Mouse (Mus musculus) adrenal gland, adult (tissue): ENCODE measurements around the gene Zbtb3.
A peak's percentile ranks its signal among the peaks of the same experiment; 100 is the strongest.

Source experiments
- DNase-seq, 2 experiments: peaks; one replicate each; pipeline ENCODE4 v3.0.0; 2022 to 2023; ENCODE audit warnings: low spot score in 1 of 2; ENCODE audit not compliant: inconsistent age in 2 of 2

Zbtb3 gene

DNA sequence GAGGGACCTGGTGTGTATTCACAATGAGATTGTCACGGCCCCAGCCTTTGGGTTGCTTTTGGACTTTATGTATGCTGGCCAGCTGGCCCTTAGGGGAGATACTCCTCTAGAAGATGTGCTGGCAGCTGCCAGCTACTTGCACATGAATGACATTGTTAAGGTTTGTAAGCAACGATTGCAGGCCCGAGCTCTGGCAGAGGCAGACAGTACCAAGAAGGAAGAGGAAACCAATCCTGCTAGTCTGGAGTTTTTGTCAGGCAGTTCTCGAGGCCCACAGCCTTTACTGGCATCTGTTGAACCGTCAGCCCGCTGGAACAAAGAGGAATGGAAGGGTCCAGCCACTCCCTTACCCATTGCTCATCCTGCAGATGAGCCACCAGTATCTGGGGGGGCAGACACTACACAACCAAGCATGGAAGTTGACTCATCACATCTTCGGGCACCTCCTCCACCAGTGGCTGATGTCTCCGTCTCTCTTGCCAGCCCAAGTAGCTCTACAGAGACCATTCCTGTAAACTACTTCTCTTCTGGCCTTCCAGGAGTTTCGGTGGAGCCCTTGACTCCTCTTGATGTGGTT, 937 bp downstream of the Zbtb3 start:
- DNase-seq, result no peak

DNA sequence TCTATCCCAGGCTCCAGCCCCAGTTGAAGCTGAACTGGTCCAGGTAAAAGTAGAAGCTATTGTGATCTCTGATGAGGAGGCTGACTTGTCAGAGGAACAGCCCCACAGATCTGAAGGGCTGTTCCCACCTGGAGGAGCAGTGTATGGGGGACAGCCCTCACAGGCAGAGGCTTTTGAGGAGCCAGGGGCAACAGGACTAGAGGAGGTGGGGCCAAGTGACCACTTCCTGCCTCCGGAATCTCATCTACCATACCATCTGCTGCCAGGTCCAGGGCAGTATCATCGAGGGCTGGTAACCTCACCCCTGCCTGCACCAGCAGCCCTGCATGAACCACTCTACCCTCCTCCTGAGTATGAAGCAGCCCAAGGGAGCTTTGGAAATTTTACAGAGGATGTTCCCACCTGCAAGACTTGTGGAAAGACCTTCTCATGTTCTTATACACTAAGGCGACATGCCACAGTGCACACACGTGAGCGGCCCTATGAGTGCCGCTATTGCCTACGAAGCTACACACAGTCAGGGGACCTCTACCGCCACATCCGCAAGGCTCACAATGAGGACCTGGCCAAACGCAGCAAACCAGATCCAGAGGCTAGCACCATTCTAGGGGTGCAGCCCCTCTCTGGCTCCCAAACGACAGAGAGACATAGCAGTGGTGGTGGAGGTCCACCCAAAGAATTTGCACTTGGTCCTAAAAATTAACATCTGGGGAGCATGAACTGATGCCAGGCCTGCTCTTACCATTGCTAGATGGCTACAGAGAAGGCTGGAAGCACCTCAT, 1.7 kb downstream of the Zbtb3 start:
- no peak for DNase-seq

DNA sequence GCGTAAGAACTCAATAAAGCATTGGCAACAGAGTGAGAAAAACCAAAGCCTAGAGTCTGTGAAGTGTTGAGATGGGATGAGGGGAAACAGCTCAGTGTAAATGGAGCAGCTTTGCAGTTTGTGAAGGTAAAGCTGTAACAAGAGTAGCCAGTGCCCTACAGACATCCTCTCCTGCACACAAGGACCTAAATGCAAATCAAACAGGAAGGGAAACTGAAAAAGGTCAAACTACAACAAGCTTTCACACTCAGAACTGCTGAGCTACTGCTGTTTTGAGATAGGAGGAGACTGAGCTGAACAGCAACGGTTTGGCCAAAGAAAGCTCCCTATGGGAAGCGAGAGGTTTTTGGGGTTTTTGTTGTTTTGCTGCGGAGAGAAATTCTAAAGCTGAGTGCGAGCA, 4.5 kb downstream of the Zbtb3 start:
- DNase-seq, result no peak

DNA sequence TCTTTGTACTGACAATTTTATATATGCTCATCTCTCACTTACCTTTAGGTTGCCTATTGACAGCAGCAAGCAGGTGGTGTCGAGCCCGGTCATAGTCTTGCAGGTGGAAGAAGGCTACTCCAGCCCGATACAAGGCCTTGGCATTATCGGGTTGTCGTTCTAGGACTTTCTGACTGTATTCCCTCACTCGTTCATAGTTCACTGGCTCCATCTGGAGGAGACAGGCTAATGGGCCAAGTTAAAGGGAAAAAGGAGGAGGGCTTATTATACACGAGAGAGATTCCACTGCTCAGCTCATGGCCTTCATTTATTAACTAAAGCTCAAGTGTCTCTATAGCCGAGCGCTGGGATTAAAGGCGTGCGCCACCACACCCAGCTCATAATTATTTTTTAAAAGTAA, 13.5 kb downstream of the Zbtb3 start:
- DNase-seq, result peak in 1 of 2 experiments; percentile 77

DNA sequence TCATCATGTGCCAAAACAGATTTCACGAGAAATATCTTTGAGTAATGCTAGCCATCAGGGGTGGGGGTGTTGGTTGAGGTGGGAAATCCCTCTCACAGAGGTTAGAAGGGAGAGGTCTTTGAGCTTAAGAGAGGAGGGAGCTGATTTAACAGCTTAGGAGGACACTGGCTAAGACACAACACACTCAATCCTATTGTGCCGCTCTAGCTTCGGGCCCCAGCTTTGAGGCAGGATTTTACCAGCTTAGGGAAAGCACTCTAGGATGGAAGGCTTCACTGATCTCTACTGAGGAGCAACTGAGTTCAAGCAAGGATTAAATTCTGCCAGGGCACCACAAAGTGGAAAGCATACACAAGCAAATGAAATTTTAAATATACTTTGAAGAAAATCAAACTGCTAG, 14.6 kb downstream of the Zbtb3 start:
- no peak for DNase-seq

DNA sequence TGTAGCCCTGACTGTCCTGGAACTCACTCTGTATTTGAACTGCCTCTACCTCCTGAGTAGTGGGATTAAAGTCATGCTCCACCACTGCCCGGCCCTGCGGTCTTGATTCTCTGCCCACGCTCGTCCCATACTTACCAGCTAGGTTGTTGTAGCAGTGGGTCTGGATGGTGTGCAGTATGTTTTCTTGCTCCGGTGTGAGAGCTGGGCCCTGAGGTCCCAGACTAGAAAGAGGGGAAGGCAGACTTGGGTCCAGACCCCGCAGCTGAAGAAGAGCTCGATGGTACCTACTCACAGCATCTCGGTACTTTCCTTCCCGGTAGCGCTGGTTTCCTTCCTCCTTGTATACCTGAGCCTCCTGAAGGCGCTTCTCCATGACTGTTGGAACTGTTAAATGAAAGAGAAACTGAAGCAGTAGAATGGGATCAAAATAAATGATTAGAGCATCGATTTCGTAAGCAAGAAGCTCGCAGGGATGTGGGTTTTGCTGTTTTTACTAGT, 16.0 kb downstream of the Zbtb3 start:
- no peak for DNase-seq

DNA sequence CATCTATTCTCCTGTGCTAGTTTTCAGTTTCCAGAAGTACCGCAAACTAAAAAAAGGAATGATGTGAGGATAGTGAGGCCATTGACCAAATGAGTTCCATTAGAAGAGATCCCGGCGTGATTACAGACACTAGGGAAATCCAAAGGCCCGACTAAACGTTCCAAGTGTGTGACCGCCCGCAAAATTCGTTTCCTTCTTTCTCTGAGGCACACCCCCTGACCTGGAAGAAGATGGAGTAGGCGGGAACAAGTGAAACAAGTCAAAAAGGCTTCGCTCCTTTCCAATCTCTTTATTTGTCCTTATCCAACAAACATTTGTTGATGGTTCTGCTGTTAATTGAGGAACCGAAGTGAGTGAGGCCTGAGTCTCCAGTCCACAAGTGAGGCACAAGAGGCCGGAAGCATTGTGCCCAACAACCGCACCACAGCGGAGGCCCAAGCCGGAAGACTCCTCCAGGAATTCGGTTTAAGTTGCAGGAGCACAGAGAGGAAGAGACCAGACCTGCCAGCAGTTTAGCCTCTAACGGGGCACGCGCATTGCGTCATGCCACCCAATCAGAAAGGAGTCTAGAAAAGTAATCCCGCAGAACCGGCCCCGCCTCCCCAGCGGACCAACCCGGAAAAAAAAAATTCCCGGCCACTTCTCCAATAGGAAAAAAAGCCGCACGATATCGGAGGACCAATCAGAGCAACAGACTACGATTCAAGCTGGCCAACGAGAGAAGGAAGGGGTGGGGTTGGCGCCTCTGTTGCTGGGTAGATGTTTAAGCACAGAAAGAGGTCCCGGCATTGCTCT, 16.6 kb downstream of the Zbtb3 start, which contains the start of gene Ttc9c:
Gene Ttc9c, minus strand, starts transcription at position 533 of the 795 bp plus-strand sequence.
- DNase-seq, result peak; percentile 98 to 99

DNA sequence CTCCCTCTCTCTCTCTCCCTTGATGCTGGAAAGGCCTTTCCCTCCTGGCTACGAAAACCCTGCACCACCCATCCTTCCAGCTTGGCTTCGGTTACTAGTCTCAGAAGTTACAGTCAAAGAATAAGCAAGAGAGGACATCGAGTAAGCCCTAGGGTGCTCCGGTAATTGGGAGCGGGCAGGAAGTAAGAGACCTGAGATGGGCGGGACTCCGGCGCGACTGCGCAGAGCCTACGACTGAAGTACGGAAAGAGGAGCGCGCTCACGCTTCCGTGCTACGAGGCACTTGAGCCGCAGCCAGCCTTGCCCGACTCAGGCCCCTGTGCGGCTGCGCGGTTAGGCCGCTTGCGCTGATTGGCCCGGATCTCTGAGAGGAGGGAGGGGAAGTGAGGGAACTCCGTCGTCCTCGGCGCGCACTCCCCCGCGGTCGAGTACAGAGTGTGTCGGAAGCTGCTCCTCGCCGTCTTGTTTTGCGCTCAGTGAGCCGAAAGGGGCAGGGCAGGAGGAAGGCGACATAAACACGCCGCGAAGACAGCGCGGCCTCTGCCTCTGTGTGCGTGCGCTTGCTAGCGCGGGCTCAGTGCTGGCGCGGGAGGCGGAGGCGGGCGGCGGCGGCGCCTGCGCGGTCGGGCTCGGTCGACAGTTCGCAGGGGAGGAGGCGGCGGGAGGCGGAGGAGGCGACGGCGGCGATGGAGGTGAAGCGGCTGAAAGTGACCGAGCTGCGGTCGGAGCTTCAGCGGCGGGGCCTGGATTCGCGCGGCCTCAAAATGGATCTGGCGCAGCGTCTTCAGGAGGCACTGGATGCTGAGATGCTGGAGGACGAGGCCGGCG, 17.5 kb downstream of the Zbtb3 start, which contains the start of gene Hnrnpul2:
Gene Hnrnpul2, plus strand, starts transcription at position 415 of the 828 bp plus-strand sequence.
- peak in 1 of 2 experiments; percentile 99 for DNase-seq

DNA sequence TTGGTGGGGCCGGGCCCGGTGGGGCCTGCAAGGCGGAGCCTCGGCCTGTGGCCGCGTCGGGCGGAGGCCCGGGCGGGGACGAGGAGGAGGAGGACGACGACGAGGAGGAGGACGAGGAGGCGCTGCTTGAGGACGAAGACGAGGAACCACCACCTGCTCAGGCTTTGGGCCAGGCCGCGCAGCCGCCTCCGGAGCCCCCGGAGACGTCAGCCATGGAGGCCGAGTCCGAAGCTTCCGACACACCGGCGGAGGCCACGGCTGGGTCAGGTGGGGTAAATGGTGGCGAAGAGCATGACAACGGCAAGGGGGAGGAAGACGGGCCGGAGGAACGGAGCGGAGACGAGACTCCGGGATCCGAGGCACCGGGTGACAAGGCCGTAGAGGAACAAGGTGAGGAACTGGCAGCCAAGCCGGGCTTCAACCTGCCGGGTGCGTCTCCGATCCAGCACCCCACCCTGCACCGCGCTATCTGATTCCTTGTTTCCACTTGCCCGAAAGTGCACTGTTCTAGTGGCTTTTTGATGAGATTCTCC, 18.1 kb downstream of the Zbtb3 start:
- no peak for DNase-seq

DNA sequence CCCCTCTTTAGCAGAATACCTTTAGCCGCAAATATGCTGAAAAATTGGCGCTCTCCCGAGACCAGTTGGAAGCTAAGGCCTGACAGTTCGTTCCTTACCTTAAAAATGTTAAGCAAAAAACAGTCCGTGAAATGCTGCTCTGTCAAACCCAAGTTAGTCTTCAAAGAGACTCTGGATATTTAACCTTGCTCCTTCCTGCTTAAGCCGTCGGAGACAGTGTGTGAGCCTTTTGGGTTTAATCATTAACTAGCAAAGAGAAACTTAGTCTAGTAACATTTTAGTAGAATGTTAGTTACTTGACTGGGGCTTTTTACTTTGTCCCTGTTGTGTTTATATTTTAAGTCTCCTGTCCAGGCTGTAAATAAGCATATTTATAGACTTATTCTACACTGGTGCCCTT, 18.8 kb downstream of the Zbtb3 start:
- DNase-seq, result no peak

DNA sequence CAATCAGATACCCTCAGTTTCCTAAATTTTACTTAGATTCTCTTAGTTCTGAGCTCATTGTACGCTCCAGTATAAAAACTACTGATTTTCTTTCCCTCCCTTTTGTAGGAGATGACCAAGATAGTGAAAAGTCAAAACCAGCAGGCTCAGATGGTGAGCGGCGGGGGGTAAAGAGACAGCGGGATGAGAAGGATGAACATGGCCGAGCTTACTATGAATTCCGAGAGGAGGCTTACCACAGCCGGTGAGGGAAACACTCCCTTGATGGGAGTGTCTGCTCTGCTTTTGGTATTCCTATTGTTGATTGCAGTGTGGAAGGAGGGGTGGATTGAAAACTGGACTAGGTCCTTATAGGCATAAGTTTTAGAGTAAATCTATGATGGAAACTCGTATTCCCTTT, 20.3 kb downstream of the Zbtb3 start:
- DNase-seq, result peak in 1 of 2 experiments; percentile 26

DNA sequence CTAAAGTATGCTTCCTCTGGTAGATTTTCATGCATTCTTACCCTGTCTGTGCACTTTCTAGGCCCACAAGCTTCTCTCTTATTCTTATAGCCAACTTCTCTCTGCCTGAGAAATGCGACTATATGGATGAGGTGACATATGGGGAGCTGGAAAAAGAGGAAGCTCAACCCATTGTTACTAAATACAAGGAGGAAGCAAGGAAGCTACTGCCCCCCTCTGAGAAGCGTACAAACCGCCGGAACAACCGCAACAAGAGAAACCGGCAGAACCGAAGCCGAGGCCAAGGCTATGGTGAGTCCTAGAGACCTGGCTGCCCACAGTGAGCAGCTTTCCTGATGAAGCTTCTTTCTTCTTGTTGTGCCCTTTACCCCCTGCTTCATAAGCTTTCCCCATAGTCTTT, 27.3 kb downstream of the Zbtb3 start, which contains the start of gene AC129217.1:
Gene AC129217.1, plus strand, starts transcription at position 114 of the 400 bp plus-strand sequence.
- DNase-seq, result peak in 1 of 2 experiments; percentile 45

DNA sequence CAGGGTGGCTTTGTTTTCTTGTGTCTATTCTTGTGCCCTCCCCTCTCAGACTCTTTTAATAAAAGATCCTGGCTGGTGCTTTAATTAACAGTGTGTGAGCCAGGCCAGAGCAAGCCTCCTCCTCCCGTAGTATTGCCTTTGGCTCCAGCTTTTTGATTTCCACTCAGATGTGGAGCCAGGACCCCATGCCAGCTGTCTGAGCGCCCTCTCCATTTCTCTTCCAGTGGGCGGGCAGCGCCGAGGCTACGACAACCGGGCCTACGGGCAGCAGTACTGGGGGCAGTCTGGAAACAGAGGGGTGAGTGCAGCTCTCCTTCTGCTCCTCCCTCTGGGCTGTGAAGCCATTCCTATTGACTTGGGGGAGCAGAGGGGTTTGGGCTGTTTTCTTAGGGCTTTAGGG, 28.3 kb downstream of the Zbtb3 start:
- peak in 1 of 2 experiments; percentile 24 for DNase-seq

DNA sequence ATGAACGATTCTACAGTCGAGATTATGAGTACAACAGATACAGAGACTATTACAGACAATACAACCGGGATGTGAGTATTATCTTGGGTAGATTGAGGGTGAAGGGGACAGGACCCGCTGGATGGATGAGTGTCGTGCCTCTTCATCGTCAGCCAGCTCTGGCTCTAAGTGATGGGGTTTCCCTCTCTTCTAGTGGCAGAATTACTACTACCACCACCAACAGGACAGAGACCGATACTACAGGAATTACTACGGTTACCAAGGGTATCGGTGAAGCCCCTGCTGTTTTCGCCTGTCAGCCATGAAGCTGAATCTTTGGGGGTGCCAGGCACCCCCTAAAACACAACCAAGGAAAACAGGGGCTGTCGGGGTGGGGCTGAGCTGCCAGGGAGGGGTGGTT, 28.9 kb downstream of the Zbtb3 start:
- no peak for DNase-seq

DNA sequence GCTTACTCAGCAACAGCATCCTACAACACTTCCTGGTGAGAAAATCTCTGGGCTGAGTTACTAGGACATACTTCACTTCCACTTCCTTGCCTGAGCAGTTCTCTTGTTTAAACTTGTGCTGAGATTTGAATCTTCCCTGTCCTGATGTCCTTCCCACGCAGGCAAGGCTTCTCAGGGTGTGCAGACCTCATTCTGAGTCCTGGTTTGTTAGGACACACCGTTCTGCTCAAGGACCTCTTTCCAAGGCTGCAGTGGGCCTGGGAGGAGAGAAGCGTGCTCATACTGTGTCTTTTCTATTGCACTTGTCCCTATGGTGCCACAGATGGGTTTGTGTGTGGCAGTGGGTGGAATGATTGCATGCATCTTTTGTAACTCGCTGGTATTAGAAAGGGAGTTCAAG, 30.6 kb downstream of the Zbtb3 start:
- DNase-seq, result peak; percentile 52 to 79

DNA sequence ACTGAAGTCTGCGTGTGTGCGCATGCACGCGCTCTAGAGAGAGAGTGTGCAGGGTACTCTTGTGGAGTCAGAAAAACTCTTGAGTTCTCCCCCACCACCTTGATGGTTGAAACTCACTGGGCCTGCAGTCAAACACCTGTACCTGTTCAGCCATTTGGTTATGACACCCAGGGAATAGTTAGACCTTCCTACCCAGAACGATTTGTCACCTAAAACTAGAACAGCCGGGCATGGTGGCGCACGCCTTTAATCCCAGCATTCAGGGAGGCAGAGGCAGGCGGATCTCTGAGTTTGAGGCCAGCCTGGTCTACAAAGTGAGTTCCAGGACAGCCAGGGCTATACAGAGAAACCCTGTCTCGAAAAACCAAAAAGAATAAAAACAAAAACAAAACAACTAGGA, 34.0 kb downstream of the Zbtb3 start:
- peak in 1 of 2 experiments; percentile 48 for DNase-seq

DNA sequence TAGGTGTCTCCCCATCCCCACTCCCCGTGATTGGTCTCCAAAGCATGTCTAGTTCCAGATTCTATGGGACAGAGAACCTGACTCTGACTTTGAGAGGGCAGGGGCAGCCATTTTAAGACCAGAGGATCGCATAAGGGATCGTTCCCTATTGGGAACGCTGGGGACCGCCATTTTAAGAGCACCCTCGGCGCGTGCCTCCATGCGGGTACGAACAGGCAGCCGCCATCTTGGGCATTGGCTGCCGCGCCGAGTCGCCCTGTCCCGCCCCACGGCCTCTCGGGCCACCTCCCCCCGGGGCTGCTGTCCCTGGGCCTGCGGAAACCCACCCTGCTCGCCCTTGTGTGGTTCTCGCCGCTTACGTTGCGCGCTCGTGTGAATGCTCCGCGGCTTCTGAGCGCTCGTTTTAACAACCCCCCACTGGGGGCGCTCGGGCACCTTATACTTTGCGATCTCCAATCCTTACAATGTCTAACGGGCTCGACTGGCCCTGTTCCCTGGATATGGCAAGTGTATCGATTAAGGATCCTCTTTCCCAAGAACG, 35.0 kb downstream of the Zbtb3 start, which contains the start of gene Bscl2:
Gene Bscl2, plus strand, starts transcription at position 217 of the 541 bp plus-strand sequence.
- DNase-seq, result peak; percentile 88 to 97

DNA sequence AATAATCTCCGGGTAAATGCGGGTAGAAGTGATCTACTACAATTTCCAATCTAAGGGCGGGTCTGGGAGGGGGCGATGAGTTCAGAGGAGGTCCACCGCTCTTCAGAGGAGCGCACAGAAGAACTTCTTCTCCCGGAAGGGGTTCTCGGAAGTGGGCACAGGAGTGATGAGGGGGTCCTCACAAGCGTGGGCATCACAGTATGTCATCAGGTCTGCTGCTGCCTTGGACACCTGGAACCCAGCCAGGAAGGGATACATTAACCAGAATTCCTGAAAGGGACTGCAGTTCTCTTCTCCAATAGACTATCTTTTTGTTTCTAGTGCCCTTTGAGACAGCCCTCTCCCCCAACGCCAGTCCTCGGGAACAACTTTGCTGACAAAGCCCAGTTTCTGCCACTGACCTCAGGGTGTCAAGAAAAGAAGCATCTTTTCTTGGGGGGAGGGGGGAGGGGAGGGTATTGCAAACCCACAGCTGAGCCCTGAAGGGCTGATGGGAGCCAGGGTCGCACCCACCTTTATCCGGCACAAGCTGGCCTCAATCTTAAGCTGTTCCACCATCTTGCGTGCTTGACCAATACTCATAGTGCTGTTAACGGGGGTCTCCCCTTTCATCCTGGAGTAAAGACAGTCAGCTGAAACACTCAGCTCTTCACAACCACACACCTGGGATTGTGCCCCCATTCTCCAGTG, 35.8 kb downstream of the Zbtb3 start:
- DNase-seq, result peak; percentile 57 to 79
